Mouse (Mus musculus) left cerebral cortex, adult 8-10 months (tissue): ENCODE measurements around the gene Hhat. TPM values are rescaled to one million over a fixed set of nuclear protein-coding genes. Genes with fewer than 3 reads are reported as not detected.

ENCODE experiments used
- DNase-seq, 2 experiments: peaks; one replicate each; pipeline ENCODE4 v3.0.0; 2022; ENCODE audit warnings: low spot score in 2 of 2
- total RNA-seq, 4 experiments: library from RNA; stranded (reverse); gene quantifications; 2 replicates each; pipeline ENCODE4 v1.2.4; 2022

The Hhat gene
- total RNA-seq, 4 experiments from 2014 or later, result 2.2 to 2.6 (median 2.5) TPM

- no peak for DNase-seq
Observed at GRCm38 (mm10) chr1:192497505-192497904, 273.5 kb downstream of the Hhat start.

- no peak for DNase-seq
Observed at GRCm38 (mm10) chr1:192489908-192490825, 280.9 kb downstream of the Hhat start.

- no peak for DNase-seq
Observed at GRCm38 (mm10) chr1:192487571-192487970, 283.5 kb downstream of the Hhat start.

GRCm38 (mm10) chr1:192485030-192485429, 286.0 kb downstream of the Hhat start:
- no peak for DNase-seq

- peak in 1 of 2 experiments; percentile 42 for DNase-seq
Observed at GRCm38 (mm10) chr1:192481446-192481845, 289.6 kb downstream of the Hhat start.

GRCm38 (mm10) chr1:192480072-192480784, 290.8 kb downstream of the Hhat start:
- peak in 1 of 2 experiments; percentile 54 for DNase-seq

GRCm38 (mm10) chr1:192478176-192478575, 292.8 kb downstream of the Hhat start:
- no peak for DNase-seq

- no peak for DNase-seq
Observed at GRCm38 (mm10) chr1:192477556-192477955, 293.5 kb downstream of the Hhat start.

- no peak for DNase-seq
Observed at GRCm38 (mm10) chr1:192476704-192477103, 294.3 kb downstream of the Hhat start.

- DNase-seq, result no peak
Observed at GRCm38 (mm10) chr1:192473134-192473533, 297.9 kb downstream of the Hhat start.

GRCm38 (mm10) chr1:192472366-192472765, 298.7 kb downstream of the Hhat start:
- no peak for DNase-seq

GRCm38 (mm10) chr1:192463732-192464131, 307.3 kb downstream of the Hhat start:
- DNase-seq, result no peak

- DNase-seq, result no peak
Observed at GRCm38 (mm10) chr1:192457526-192458206, 313.4 kb downstream of the Hhat start.

- DNase-seq, result no peak
Observed at GRCm38 (mm10) chr1:192457037-192457436, 314.0 kb downstream of the Hhat start.

GRCm38 (mm10) chr1:192454981-192455380, 316.0 kb downstream of the Hhat start:
- DNase-seq, result no peak

- no peak for DNase-seq
Observed at GRCm38 (mm10) chr1:192454501-192454900, 316.5 kb downstream of the Hhat start.

- DNase-seq, result no peak
Observed at GRCm38 (mm10) chr1:192451722-192452121, 319.3 kb downstream of the Hhat start.

- DNase-seq, result no peak
Observed at GRCm38 (mm10) chr1:192450425-192450824, 320.6 kb downstream of the Hhat start.

- DNase-seq, result no peak
Observed at GRCm38 (mm10) chr1:192449572-192450351, 321.3 kb downstream of the Hhat start.

GRCm38 (mm10) chr1:192448512-192448911, 322.5 kb downstream of the Hhat start:
- no peak for DNase-seq

GRCm38 (mm10) chr1:192447666-192448065, 323.4 kb downstream of the Hhat start:
- DNase-seq, result no peak
